Mouse (Mus musculus): ENCODE results near the gene Ccdc185. TPM values are rescaled to one million over a fixed set of nuclear protein-coding genes. Genes with fewer than 3 reads are reported as not detected.
A peak's percentile ranks its signal among the peaks of the same experiment; 100 is the strongest.

Gene Ccdc185
- polyA plus RNA-seq, 1 experiment from 2014 or later = not detected

DNA sequence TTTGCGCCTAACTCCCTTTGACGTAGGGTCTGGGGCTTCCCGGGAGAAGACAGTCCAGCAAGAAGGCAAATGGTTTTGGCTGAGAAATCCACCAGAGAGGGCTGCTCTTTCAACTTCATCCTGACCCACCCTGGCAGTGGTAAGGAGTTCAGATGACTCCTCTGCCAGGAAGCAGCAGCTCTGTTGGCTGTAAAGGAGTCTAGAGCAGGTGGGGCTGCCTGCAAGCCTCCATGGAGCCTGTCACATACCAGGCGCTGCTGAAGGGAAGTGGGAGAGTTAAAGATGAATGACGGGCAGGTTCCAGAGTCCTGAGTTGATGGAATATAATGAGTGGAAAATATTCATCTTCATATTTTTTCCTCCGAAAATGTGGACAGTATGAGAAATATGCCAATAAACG, 34.8 kb upstream of the Ccdc185 start:
- H3K27me3 ChIP-seq (ENCODE audit: control insufficient read depth, insufficient read depth, low read depth, low read length) = no peaks in the 10 kb centered on the region
- WGBS (ENCODE audit: insufficient replicate concordance) = 67% methylated on average over 7 of the region's 7 CpGs
- no peak for ATAC-seq (ENCODE audit: low read depth)
- no peaks in the 10 kb centered on the region for H3K4me1 ChIP-seq (ENCODE audit: control insufficient read depth, low read depth, low read length)
- no peak overlapping the region for H3K4me3 ChIP-seq (ENCODE audit: low read depth, low read length)
- H3K9ac ChIP-seq (ENCODE audit: low read depth, low read length) = no peak overlapping the region
- H3K27ac ChIP-seq (ENCODE audit: low read length) = no peak overlapping the region
- H3K4me2 ChIP-seq (ENCODE audit: low read depth, low read length) = no peak overlapping the region
- H3K36me3 ChIP-seq (ENCODE audit: control insufficient read depth, insufficient read depth) = no peaks in the 10 kb centered on the region
- H3K9me3 ChIP-seq (replicated peaks; ENCODE audit: control insufficient read depth, low read length) = no peaks in the 10 kb centered on the region

GRCm38 (mm10) chr1:182779024-182779520, 30.1 kb upstream of the Ccdc185 start:
- no peak for ATAC-seq (ENCODE audit: low read depth)
- H3K4me3 ChIP-seq (ENCODE audit: low read depth, low read length) = no peak overlapping the region
- H3K9ac ChIP-seq (ENCODE audit: low read depth, low read length) = no peak overlapping the region
- H3K27me3 ChIP-seq (ENCODE audit: control insufficient read depth, insufficient read depth, low read depth, low read length) = no peaks in the 10 kb centered on the region
- no peak overlapping the region for H3K27ac ChIP-seq (ENCODE audit: low read length)
- no peaks in the 10 kb centered on the region for H3K9me3 ChIP-seq (replicated peaks; ENCODE audit: control insufficient read depth, low read length)
- no peak overlapping the region for H3K4me2 ChIP-seq (ENCODE audit: low read depth, low read length)
- H3K36me3 ChIP-seq (ENCODE audit: control insufficient read depth, insufficient read depth) = no peaks in the 10 kb centered on the region
- H3K4me1 ChIP-seq (ENCODE audit: control insufficient read depth, low read depth, low read length) = no peaks in the 10 kb centered on the region
- 70% methylated on average over 6 of the region's 6 CpGs for WGBS (ENCODE audit: insufficient replicate concordance)

GRCm38 (mm10) chr1:182778225-182778624, 29.2 kb upstream of the Ccdc185 start:
- no peaks in the 10 kb centered on the region for H3K36me3 ChIP-seq (ENCODE audit: control insufficient read depth, insufficient read depth)
- WGBS (ENCODE audit: insufficient replicate concordance) = 63% methylated on average over 13 of the region's 13 CpGs
- no peaks in the 10 kb centered on the region for H3K4me1 ChIP-seq (ENCODE audit: control insufficient read depth, low read depth, low read length)
- no peak overlapping the region for H3K4me3 ChIP-seq (ENCODE audit: low read depth, low read length)
- H3K9me3 ChIP-seq (replicated peaks; ENCODE audit: control insufficient read depth, low read length) = no peaks in the 10 kb centered on the region
- H3K27me3 ChIP-seq (ENCODE audit: control insufficient read depth, insufficient read depth, low read depth, low read length) = no peaks in the 10 kb centered on the region
- no peak overlapping the region for H3K9ac ChIP-seq (ENCODE audit: low read depth, low read length)
- no peak overlapping the region for H3K27ac ChIP-seq (ENCODE audit: low read length)
- no peak overlapping the region for H3K4me2 ChIP-seq (ENCODE audit: low read depth, low read length)
- no peak for ATAC-seq (ENCODE audit: low read depth)

DNA sequence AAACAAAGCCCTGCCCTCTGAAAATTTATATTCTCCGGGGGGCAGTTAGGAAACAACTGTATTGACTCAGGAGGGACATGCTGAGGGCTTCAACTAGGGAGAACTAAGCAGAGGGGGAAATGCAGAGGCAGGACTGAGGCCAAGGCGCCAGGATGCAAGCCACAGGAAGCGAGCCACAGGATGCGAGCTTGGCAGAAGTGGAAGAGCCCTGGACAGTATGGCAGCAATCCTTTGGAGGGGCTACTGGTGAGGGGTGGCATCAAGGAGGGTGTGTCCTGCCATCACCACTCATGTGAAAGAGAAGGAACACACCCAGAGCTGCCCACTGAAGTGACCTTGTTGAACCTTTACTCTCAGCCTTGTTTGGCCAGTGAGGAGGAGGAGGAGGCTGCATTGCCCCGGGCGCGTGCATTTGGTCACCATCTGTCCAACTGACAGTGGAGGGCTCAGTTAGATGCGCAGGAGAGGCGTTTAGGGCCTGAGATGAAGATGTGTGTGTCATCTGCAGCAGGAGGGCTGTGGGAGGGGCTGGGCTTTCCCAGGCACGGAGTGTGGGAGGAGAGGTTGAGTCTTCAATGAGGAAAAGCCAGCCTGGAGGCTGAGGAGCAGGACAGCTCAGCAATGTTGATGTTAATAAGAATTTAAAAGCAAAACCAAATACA, 27.9 kb upstream of the Ccdc185 start:
- no peak for ATAC-seq (ENCODE audit: low read depth)
- H3K4me1 ChIP-seq (ENCODE audit: control insufficient read depth, low read depth, low read length) = no peaks in the 10 kb centered on the region
- no peak overlapping the region for H3K27ac ChIP-seq (ENCODE audit: low read length)
- H3K4me3 ChIP-seq (ENCODE audit: low read depth, low read length) = no peak overlapping the region
- H3K9ac ChIP-seq (ENCODE audit: low read depth, low read length) = no peak overlapping the region
- H3K36me3 ChIP-seq (ENCODE audit: control insufficient read depth, insufficient read depth) = no peaks in the 10 kb centered on the region
- H3K4me2 ChIP-seq (ENCODE audit: low read depth, low read length) = no peak overlapping the region
- WGBS (ENCODE audit: insufficient replicate concordance) = 53% methylated on average over 10 of the region's 10 CpGs
- H3K27me3 ChIP-seq (ENCODE audit: control insufficient read depth, insufficient read depth, low read depth, low read length) = no peaks in the 10 kb centered on the region
- no peaks in the 10 kb centered on the region for H3K9me3 ChIP-seq (replicated peaks; ENCODE audit: control insufficient read depth, low read length)

DNA sequence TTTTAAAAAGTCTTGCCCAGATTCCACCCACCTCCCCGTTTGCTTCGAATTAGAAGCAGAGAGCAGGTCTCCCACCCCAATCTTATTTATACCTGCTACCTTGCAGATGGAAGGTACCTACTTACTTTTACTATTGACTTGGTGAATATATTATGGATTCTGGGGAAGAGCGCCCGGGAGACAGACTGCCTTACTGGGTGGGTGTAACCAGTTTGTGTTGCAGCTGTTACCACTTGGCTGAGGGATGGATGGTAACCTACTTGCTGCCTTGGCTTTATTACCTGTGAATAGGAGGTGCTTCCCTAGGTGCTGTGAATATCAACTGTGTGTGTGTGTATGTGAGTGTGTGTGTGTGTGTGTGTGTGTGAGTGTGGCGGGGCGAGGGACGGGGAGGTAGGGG, 26.6 kb upstream of the Ccdc185 start:
- H3K36me3 ChIP-seq (ENCODE audit: control insufficient read depth, insufficient read depth) = no peaks in the 10 kb centered on the region
- H3K4me3 ChIP-seq (ENCODE audit: low read depth, low read length) = no peak overlapping the region
- H3K4me2 ChIP-seq (ENCODE audit: low read depth, low read length) = no peak overlapping the region
- no peaks in the 10 kb centered on the region for H3K4me1 ChIP-seq (ENCODE audit: control insufficient read depth, low read depth, low read length)
- H3K9ac ChIP-seq (ENCODE audit: low read depth, low read length) = no peak overlapping the region
- ATAC-seq (ENCODE audit: low read depth) = no peak
- WGBS (ENCODE audit: insufficient replicate concordance) = 71% methylated on average over 7 of the region's 7 CpGs
- no peaks in the 10 kb centered on the region for H3K9me3 ChIP-seq (replicated peaks; ENCODE audit: control insufficient read depth, low read length)
- H3K27me3 ChIP-seq (ENCODE audit: control insufficient read depth, insufficient read depth, low read depth, low read length) = no peaks in the 10 kb centered on the region
- H3K27ac ChIP-seq (ENCODE audit: low read length) = no peak overlapping the region

DNA sequence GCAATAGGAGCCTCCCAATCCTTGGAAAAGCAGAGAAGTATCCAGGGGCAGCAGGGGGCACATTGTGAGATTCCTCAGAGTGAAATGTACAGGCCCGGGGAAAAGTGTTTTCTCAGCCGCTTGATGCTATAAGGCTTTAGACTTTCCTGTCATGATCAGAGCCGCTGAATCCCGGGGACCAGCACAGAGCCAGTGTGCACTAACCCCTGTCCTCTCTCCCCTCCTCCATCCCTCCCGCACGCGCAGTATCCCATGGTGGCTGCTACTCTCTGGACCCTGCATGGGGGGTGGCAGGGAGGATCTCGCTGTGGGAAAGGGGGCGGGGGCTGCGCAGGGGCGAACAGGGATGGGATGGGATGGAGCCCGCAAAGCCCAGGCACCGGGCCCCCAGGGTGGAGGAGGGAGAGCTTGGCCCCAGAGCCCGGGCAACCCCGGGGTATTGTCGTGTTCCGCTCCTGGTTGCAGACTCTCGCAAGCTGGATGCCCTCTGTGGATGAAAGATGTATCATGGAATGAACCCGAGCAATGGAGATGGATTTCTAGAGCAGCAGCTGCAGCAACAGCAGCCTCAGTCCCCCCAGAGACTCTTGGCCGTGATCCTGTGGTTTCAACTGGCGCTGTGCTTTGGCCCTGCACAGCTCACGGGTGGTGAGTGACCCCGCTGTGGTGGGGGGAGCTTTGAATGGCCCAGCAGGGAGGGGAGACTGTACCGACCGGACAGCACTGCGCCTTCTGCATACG, 15.7 kb upstream of the Ccdc185 start:
- H3K27ac ChIP-seq (ENCODE audit: low read length) = no peak overlapping the region
- WGBS (ENCODE audit: insufficient replicate concordance) = 5% methylated on average over 27 of the region's 27 CpGs
- ATAC-seq (ENCODE audit: low read depth) = no peak; the same call in 1 of the 2 replicates
- H3K4me3 ChIP-seq (ENCODE audit: low read depth, low read length) = peak overlapping the region; percentile 57
- no peaks in the 10 kb centered on the region for H3K9me3 ChIP-seq (replicated peaks; ENCODE audit: control insufficient read depth, low read length)
- H3K4me2 ChIP-seq (ENCODE audit: low read depth, low read length) = peak overlapping the region; percentile 64
- H3K27me3 ChIP-seq (ENCODE audit: control insufficient read depth, insufficient read depth, low read depth, low read length) = peaks cover 22% of the 10 kb centered on the region
- no peak overlapping the region for H3K9ac ChIP-seq (ENCODE audit: low read depth, low read length)
- peaks cover 2% of the 10 kb centered on the region; the same call in 1 of the 2 replicates for H3K4me1 ChIP-seq (ENCODE audit: control insufficient read depth, low read depth, low read length)
- H3K36me3 ChIP-seq (ENCODE audit: control insufficient read depth, insufficient read depth) = no peaks in the 10 kb centered on the region

DNA sequence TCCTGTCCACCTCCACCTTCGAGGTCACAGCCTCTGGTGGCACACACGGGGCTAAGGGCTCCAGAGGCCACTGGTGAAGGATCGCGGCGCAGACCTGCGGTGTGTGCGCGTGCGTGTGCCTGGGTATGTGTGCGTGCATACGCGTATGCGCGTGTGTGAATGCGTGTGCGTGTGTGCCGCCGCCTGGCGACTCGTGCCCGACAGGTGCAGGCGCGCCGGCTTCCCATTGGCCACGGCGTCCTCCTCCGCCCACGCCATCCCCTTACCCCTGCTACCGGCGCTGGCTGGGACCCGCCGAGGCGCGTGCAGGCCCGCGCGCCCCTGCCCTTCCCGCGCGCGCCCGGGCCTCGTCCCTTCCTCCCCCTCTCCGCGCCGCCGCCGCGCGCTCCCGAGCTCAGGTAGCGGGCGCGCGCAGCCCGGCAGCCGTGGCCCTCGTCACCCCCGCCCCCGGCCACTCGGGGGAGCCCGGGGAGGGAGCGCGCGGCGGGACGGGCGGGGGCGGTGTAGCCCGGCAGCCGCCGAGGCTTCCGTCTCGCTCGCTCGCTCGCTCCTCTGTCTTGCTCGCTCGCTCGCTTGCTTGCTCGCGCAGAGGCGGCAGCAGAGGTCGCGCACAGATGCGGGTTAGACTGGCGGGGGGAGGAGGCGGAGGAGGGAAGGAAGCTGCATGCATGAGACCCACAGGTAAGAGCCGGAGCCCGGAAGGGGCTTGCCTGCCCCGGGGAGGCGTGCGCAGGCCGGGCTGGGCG, 14.9 kb upstream of the Ccdc185 start, which contains the start of gene Susd4:
Gene Susd4 (plus strand): TSS at position 145 of the 746 bp plus-strand sequence.
- Histone ChIP-seq H3K4me3 (ENCODE audit: low read depth, low read length) (peak within 1 kb of the TSS; percentile 57), H3K27me3 (ENCODE audit: control insufficient read depth, insufficient read depth, low read depth, low read length) (peaks cover 22% of the 10 kb centered on the region), H3K9me3 (replicated peaks; ENCODE audit: control insufficient read depth, low read length) (no peaks in the 10 kb centered on the region), H3K4me2 (ENCODE audit: low read depth, low read length) (peak within 1 kb of the TSS; percentile 64), H3K9ac (ENCODE audit: low read depth, low read length) (no peak within 1 kb of the TSS), H3K36me3 (ENCODE audit: control insufficient read depth, insufficient read depth) (no peaks in the 10 kb centered on the region), H3K4me1 (ENCODE audit: control insufficient read depth, low read depth, low read length) (peaks cover 2% of the 10 kb centered on the region; the same call in 1 of the 2 replicates), H3K27ac (ENCODE audit: low read length) (no peak within 1 kb of the TSS)
- whole genome bisulfite sequencing (ENCODE audit: insufficient replicate concordance) = under 1% methylated on average over 75 of the region's 95 CpGs
- peak; percentile 43; the same call in 1 of the 2 replicates for ATAC-seq (ENCODE audit: low read depth)

DNA sequence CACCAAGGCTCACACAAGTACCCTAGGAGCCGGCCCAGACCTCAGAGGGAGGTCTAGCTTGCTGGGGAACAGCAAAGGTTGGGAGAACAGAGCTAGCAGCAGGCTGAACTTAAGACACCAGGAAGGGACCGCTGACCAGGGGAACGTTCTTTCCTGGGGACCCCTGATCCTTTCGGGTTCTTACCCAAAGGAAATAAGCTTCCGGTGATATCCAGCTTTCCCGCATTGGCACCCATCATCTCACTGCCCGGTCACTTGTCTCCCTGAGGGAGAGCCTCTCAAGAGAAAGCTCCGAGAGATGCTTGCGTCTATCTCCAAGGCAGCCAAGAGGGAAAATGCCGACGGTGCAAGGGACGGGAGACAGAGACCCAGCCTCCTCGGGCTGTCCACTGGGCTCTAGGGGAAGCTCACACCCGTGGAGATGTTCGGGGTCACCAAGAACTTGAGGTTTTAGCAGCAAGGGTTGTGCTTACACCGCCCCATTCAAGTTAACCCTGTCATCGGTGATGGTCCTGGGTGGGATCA, 14.3 kb upstream of the Ccdc185 start:
- ATAC-seq (ENCODE audit: low read depth) = no peak
- 11% methylated on average over 17 of the region's 17 CpGs for WGBS (ENCODE audit: insufficient replicate concordance)

More for the DNA sequence above, 14.3 kb upstream of the Ccdc185 start:
- Histone ChIP-seq H3K9ac (ENCODE audit: low read depth, low read length) (no peak overlapping the region), H3K27ac (ENCODE audit: low read length) (no peak overlapping the region), H3K4me3 (ENCODE audit: low read depth, low read length) (peak overlapping the region; percentile 57), H3K4me1 (ENCODE audit: control insufficient read depth, low read depth, low read length) (peaks cover 2% of the 10 kb centered on the region; the same call in 1 of the 2 replicates), H3K9me3 (replicated peaks; ENCODE audit: control insufficient read depth, low read length) (no peaks in the 10 kb centered on the region), H3K27me3 (ENCODE audit: control insufficient read depth, insufficient read depth, low read depth, low read length) (peaks cover 22% of the 10 kb centered on the region), H3K4me2 (ENCODE audit: low read depth, low read length) (peak overlapping the region; percentile 64), H3K36me3 (ENCODE audit: control insufficient read depth, insufficient read depth) (no peaks in the 10 kb centered on the region)
